Mouse (Mus musculus) forebrain, embryonic 14.5 days (tissue): ENCODE results near the gene Ephb2. TPM values are rescaled to one million over a fixed set of nuclear protein-coding genes. Genes with fewer than 3 reads are reported as not detected.

Experiments
- ATAC-seq: fragments of 200-750 bp; cut with Nextera tagmentation; 2 replicates; pipeline ENCODE4 v1.8.0; 2017; ENCODE audit warnings: mild to moderate bottlenecking, moderate library complexity
- DNase-seq: peaks from one replicate; pipeline ENCODE4 v3.0.0-alpha.2; 2015; ENCODE audit warnings: low spot score
- H3K27ac ChIP-seq: fragments of 300-500 bp; sonication (generic); 2 replicates; pipeline ENCODE4 v1.5.1; 2014; ENCODE audit warnings: low read depth, mild to moderate bottlenecking, control low read depth, low read length, moderate library complexity
- H3K27me3 ChIP-seq: fragments of 300-500 bp; sonication (generic); replicated peaks from 2 replicates; pipeline ENCODE4 v1.6.1; 2014; ENCODE audit warnings: low read length, control low read depth, mixed read lengths; ENCODE audit not compliant: control insufficient read depth, insufficient read depth
- H3K36me3 ChIP-seq: fragments of 300-500 bp; sonication (generic); 2 replicates; pipeline ENCODE4 v1.6.1; 2014; ENCODE audit warnings: low read length, control low read depth; ENCODE audit not compliant: control insufficient read depth, insufficient read depth
- H3K4me1 ChIP-seq: fragments of 300-500 bp; sonication (generic); 2 replicates; pipeline ENCODE4 v1.6.1; 2014; ENCODE audit warnings: antibody characterized with exemption, low read length, control low read depth; ENCODE audit not compliant: control insufficient read depth, insufficient read depth
- H3K4me2 ChIP-seq: fragments of 300-500 bp; sonication (generic); 2 replicates; pipeline ENCODE4 v1.6.1; 2014; ENCODE audit warnings: mild to moderate bottlenecking, control low read depth, low read length
- H3K4me3 ChIP-seq: fragments of 300-500 bp; sonication (generic); 2 replicates; pipeline ENCODE4 v1.5.1; 2014; ENCODE audit warnings: low read depth, low read length, control low read depth
- H3K9ac ChIP-seq: fragments of 300-500 bp; sonication (generic); 2 replicates; pipeline ENCODE4 v1.6.1; 2014; ENCODE audit warnings: mild to moderate bottlenecking, low read length, control low read depth, moderate library complexity
- H3K9me3 ChIP-seq: fragments of 300-500 bp; sonication (generic); replicated peaks from 2 replicates; pipeline ENCODE4 v1.6.1; 2016; ENCODE audit warnings: low read length, control low read depth, mixed read lengths; ENCODE audit not compliant: control insufficient read depth
- WGBS: fragments of 180-500 bp; shearing (Covaris S2); extraction: QIAGEN DNeasy Blood & Tissue Kit; methylation state at CpG from one replicate; pipeline ENCODE4 v1.1.7; 2014; 5-methylcytosine and 5-hydroxymethylcytosine counted together
- polyA plus RNA-seq: library from polyadenylated mRNA; unstranded; fragments of >200 nt; fragmentation: Nextera tagmentation; extraction: Ambion mirVana; gene quantifications from 2 replicates; pipeline ENCODE4 v1.2.1, GENCODE M21; 2014

Gene Ephb2
- polyA plus RNA-seq, 1 experiment from 2014 or later = 9.3 TPM

DNA sequence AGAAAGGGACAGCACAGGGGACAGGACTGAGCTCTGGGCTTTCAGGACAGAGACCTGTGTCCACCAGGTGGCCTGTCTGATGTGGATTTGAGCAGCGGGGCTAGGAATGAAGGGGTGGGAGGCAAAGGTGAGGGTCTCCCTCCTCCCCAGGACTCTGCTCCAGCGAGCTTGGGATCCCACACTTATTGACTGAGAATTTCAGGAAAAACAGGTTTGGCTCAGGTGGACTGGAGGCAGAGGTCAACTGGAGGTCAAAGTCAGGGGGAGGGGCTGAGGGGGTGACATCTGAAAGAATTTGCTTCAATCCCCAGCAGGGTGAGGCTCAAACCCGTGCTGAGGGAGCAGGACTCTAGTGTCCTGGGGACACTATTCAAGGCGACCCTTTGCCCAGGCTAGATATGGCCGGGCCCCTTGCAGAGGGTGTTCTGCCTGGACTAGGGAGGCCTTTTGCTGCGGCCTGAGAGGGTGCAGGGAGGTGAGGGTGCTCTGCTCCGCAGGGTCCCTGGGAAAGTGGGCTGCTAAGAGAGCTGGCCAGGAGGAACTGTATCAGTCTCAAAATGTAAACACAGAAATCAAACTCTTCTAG is 103.2 kb downstream of the Ephb2 start:
- H3K9ac ChIP-seq = no peak overlapping the region
- H3K27me3 ChIP-seq = no peaks in the 10 kb centered on the region
- DNase-seq (no peak), ATAC-seq (no peak)
- no peaks in the 10 kb centered on the region for H3K36me3 ChIP-seq
- peaks cover 39% of the 10 kb centered on the region for H3K4me1 ChIP-seq
- H3K9me3 ChIP-seq = no peaks in the 10 kb centered on the region
- 58% methylated on average over 7 of the region's 7 CpGs for WGBS
- no peak overlapping the region for H3K4me2 ChIP-seq
- no peak overlapping the region for H3K4me3 ChIP-seq
- no peak overlapping the region for H3K27ac ChIP-seq

DNA sequence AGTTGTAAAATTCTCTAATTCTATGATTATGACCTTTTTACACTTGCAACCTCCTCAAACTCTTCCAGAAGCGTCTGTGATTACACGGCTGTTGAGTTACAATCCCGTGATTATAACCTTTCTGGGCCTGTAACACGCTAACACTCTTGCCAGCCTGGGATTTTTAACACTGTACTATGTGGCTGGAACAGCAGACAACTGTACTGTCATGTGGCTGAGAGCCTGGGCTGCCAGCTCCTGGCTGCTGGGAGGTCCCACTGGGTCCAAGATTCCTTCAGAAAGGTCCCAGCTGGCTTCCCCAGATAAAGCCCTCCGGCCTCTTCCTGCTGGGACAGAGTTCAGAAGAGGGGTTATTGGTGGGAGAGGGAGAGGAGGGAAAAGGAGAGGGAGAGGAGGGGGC is 104.0 kb downstream of the Ephb2 start:
- ATAC-seq (no peak), DNase-seq (no peak)
- H3K27me3 ChIP-seq = no peaks in the 10 kb centered on the region
- H3K9ac ChIP-seq = no peak overlapping the region
- WGBS = 62% methylated on average over 5 of the region's 5 CpGs
- H3K4me2 ChIP-seq = no peak overlapping the region
- H3K4me3 ChIP-seq = no peak overlapping the region
- H3K4me1 ChIP-seq = peaks cover 39% of the 10 kb centered on the region
- H3K36me3 ChIP-seq = no peaks in the 10 kb centered on the region
- H3K9me3 ChIP-seq = no peaks in the 10 kb centered on the region
- H3K27ac ChIP-seq = no peak overlapping the region

DNA sequence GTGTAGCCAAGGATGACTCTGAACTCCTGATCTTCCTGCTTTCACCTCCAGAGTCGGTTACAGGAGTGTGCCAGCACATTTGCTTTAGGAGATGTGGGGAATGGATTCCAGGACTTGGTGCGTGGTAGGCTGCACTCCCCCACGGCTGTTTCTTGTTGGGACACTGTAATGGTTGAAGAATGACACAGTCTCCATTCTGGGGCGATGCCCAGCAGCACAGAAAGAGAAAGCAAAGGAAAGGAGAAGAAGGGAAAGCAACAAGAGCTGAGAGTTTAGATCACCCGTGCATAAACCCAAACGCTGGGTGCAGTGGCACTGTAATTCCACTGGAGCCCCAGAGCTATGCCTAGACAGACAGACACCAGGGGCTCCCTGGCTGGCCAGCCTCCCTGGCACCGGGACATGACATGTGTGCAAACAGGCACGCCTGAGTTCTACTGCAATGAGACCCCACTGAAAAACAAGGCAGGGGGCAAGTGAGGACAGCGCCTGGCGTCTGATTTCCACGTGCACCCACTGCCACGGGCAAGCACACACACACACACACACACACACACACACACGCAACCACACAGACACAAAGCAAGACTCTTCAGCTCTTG is 104.7 kb downstream of the Ephb2 start:
- 58% methylated on average over 13 of the region's 13 CpGs for WGBS
- Histone ChIP-seq H3K27me3 (no peaks in the 10 kb centered on the region), H3K4me3 (no peak overlapping the region), H3K9ac (no peak overlapping the region), H3K36me3 (no peaks in the 10 kb centered on the region), H3K4me1 (peaks cover 39% of the 10 kb centered on the region), H3K9me3 (no peaks in the 10 kb centered on the region), H3K4me2 (no peak overlapping the region), H3K27ac (no peak overlapping the region)
- DNase-seq = no peak
- no peak for ATAC-seq

DNA sequence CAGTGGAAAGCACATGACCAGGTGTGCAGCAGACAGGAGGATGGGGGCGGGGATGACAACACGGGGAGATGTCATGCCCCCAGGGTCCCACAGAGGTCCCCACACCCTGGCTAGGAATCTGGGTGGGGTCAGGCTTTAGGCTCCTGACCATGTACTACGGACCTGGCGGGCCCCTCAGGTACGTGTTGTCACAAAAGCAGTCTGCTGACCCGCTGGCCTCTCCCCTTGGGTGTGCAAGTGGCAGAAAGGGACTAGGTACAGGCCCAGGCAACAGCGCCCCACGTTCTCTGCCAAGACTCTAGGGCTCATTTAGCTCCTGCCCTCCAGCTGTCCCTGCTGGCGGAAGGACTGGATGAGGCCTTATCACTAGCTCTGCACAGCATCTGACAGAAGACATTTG is 105.3 kb downstream of the Ephb2 start:
- H3K9me3 ChIP-seq = no peaks in the 10 kb centered on the region
- peaks cover 37% of the 10 kb centered on the region for H3K4me1 ChIP-seq
- DNase-seq = no peak
- no peak overlapping the region for H3K9ac ChIP-seq
- no peaks in the 10 kb centered on the region for H3K27me3 ChIP-seq
- no peak for ATAC-seq
- WGBS = 87% methylated on average over 9 of the region's 9 CpGs
- H3K27ac ChIP-seq = no peak overlapping the region
- H3K4me2 ChIP-seq = no peak overlapping the region
- H3K4me3 ChIP-seq = no peak overlapping the region
- no peaks in the 10 kb centered on the region for H3K36me3 ChIP-seq

DNA sequence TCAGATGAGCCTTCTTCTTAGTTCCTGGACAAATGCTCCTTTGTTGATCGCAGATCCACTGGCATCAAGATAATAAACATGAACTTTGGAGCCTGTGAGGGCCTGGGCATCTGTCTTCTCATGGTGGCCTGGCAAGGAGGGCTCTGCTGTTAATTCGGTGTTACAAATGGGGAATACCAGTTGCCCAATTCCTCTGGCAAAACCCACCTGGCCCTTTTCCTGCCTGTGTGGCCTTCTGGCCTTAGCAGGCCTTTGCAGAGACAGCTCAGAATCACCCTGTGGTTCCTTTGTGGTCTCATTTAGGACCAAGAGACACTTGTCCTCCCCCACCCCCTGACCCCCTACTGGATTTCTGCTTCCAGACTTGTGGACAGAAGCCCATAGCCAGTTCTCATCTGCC is 106.2 kb downstream of the Ephb2 start:
- H3K9me3 ChIP-seq = no peaks in the 10 kb centered on the region
- no peaks in the 10 kb centered on the region for H3K27me3 ChIP-seq
- no peak overlapping the region for H3K4me3 ChIP-seq
- peaks cover 30% of the 10 kb centered on the region for H3K4me1 ChIP-seq
- no peaks in the 10 kb centered on the region for H3K36me3 ChIP-seq
- ATAC-seq (no peak), DNase-seq (no peak)
- H3K9ac ChIP-seq = no peak overlapping the region
- WGBS = 88% methylated on average over 2 of the region's 2 CpGs
- H3K4me2 ChIP-seq = no peak overlapping the region
- no peak overlapping the region for H3K27ac ChIP-seq

DNA sequence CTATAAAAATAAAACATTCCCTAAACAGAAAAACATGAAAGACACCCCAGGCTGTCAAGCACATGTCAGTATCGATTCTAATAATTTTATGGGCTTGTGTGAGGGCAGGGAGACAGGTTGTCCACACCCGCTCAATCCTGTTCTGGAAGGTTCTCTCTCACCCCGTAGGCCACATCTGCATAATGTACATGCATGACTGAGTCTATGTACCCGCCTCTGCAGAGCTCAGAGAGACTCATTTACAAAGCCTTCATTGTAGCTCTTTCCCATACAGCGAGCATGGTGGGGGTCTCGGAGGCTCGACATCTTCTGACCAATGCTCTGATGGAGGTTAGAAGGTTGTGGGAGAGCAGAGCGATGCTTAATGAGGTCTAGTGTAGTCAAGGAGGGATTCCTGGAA is 108.8 kb downstream of the Ephb2 start:
- Histone ChIP-seq H3K4me2 (no peak overlapping the region), H3K36me3 (no peaks in the 10 kb centered on the region), H3K9me3 (no peaks in the 10 kb centered on the region), H3K9ac (no peak overlapping the region), H3K4me3 (no peak overlapping the region), H3K27ac (no peak overlapping the region), H3K4me1 (peaks cover 6% of the 10 kb centered on the region), H3K27me3 (no peaks in the 10 kb centered on the region)
- DNase-seq = peak; percentile 48
- 20% methylated on average over 8 of the region's 8 CpGs for WGBS
- ATAC-seq = no peak

DNA sequence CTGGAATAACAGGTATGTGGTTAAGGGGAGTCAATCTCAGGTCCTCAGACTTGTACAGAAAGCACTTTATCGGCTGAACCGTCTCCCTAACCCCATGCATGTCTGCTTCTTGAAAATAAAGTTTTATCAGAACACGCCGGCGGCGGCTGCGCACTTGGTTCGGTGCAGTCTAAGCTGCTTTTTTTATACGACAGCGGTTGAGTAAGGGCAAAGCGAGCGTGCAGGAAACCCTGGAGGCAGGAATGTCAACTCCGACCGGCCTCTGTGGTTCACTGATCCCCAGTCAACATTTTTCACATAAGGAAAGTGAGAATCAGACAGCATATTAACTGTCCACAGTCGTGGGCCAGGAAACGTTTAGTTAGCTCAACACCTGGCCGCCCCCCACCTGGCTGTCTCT is 111.1 kb downstream of the Ephb2 start:
- Histone ChIP-seq H3K4me3 (no peak overlapping the region), H3K27me3 (no peaks in the 10 kb centered on the region), H3K4me1 (no peaks in the 10 kb centered on the region; the same call in 1 of the 2 replicates), H3K27ac (no peak overlapping the region), H3K36me3 (no peaks in the 10 kb centered on the region), H3K9me3 (no peaks in the 10 kb centered on the region), H3K4me2 (no peak overlapping the region), H3K9ac (no peak overlapping the region)
- 84% methylated on average over 17 of the region's 17 CpGs for WGBS
- no peak for DNase-seq
- no peak for ATAC-seq

DNA sequence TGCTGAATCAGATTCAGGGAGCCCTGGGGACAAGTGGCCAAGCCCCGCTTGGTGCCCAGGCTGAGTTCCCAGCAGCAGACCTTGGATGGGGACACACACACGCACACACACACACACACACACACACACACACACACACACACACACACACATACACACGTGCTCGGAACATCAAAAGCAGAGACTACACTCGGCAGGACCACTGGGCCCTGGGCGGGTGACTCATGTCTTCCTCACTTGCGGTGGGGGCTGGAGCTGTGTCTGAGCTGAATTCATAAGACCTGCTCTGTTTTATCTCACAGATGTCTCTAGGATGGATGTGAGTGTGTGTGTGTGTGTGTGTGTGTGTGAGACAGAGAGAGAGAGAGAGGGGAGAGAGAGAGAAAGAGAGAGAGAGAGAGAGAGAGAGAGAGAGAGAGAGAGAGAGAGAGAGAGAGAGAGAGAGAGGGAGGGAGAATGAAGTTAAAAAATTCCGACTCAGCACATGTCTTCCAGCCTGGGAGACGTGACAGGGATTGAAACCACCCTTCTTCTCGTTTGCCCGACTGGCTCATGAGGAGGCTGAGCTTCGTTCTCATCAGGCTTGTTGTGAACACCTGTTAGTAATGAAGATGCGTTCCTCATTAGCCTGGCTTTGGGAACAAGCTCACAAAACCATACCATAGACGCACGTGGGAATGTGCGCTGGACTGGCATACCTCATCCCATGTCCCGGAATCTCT is 113.3 kb downstream of the Ephb2 start:
- Histone ChIP-seq H3K9me3 (no peaks in the 10 kb centered on the region), H3K27ac (no peak overlapping the region), H3K27me3 (no peaks in the 10 kb centered on the region), H3K9ac (no peak overlapping the region), H3K4me2 (no peak overlapping the region), H3K4me1 (no peaks in the 10 kb centered on the region; the same call in 1 of the 2 replicates), H3K36me3 (no peaks in the 10 kb centered on the region), H3K4me3 (no peak overlapping the region)
- no peak for ATAC-seq
- DNase-seq = no peak
- 49% methylated on average over 17 of the region's 17 CpGs for WGBS

DNA sequence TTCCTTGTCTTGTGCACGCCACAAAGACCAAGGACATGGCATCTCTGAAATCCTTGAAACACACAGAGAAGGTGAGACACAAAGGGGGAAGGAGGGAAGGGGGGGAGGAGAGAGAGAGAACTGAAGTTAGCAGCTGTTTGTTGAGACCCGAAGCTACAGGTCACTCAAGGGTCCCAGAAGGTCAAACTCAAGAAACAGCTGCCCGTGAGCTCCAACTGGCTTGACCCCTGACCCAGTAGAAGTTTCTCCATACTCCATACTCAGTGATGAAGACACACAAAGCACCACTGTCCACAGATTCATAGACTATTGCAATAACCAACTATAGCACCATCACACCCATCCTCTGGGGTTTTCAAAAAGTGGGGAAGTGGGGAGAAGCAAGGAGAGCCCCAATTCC is 113.9 kb downstream of the Ephb2 start:
- Histone ChIP-seq H3K27me3 (no peaks in the 10 kb centered on the region), H3K4me2 (no peak overlapping the region), H3K4me3 (no peak overlapping the region), H3K9me3 (no peaks in the 10 kb centered on the region), H3K36me3 (no peaks in the 10 kb centered on the region), H3K4me1 (peaks cover 4% of the 10 kb centered on the region), H3K27ac (no peak overlapping the region), H3K9ac (no peak overlapping the region)
- WGBS = 87% methylated on average over 3 of the region's 3 CpGs
- no peak for DNase-seq
- ATAC-seq = no peak
